Mouse (Mus musculus) ES-E14 (cell line): ENCODE measurements at regions not wholly inside any gene's neighbourhood (a gene's known extent, or its start where the extent isn't known, plus 50 kb on each side); places are given as distances from the start of the nearest gene placed in this dataset.
"Not testable (repeated sequence)": the region's sequence is repeated elsewhere in the genome, so short reads cannot be mapped to it uniquely, and the experiment has no call there.

Source experiments
- DNase-seq: peaks from one replicate; pipeline ENCODE4 v3.0.0-alpha.2; 2013; ENCODE audit warnings: low read depth, low spot score
- H3K27ac ChIP-seq: 2 replicates; pipeline ENCODE4 v1.5.1; 2012; ENCODE audit warnings: low read depth, mild to moderate bottlenecking, low read length, moderate library complexity, mixed read lengths; ENCODE audit not compliant: poor library complexity, insufficient read depth, severe bottlenecking
- H3K36me3 ChIP-seq: 2 replicates; pipeline ENCODE4 v1.6.1; 2012; ENCODE audit warnings: mild to moderate bottlenecking, low read length, moderate library complexity, mixed read lengths; ENCODE audit not compliant: control insufficient read depth, poor library complexity, insufficient read depth, severe bottlenecking
- H3K4me1 ChIP-seq, 2 experiments: fragments of 150-350 bp in 1 of 2; sonication (generic) in 1 of 2; 2 replicates each; pipeline ENCODE4 v1.6.1; 2012; ENCODE audit warnings: low read length in 2 of 2, mild to moderate bottlenecking in 1 of 2, mixed read lengths in 1 of 2; ENCODE audit not compliant: control insufficient read depth in 2 of 2, insufficient read depth in 2 of 2, poor library complexity in 1 of 2
- H3K4me3 ChIP-seq, 2 experiments: fragments of 150-350 bp in 1 of 2; sonication (generic) in 1 of 2; 2 replicates each; pipeline ENCODE4 v1.5.1; 2012; ENCODE audit warnings: low read length in 2 of 2, low read depth in 1 of 2, mild to moderate bottlenecking in 1 of 2, mixed read lengths in 1 of 2; ENCODE audit not compliant: insufficient read depth in 1 of 2, poor library complexity in 1 of 2, severe bottlenecking in 1 of 2
- H3K9ac ChIP-seq: 2 replicates; pipeline ENCODE4 v1.6.1; 2012; ENCODE audit warnings: low read depth, mild to moderate bottlenecking, low read length, mixed read lengths; ENCODE audit not compliant: poor library complexity, insufficient read depth, severe bottlenecking
- H3K9me3 ChIP-seq: fragments of 150-350 bp; sonication (generic); 2 replicates; pipeline ENCODE4 v1.6.1; 2012; ENCODE audit warnings: low read depth, mild to moderate bottlenecking, low read length; ENCODE audit not compliant: control insufficient read depth, insufficient read depth
- CHD2 ChIP-seq: IDR thresholded peaks from 2 replicates; pipeline ENCODE4 v1.6.1; 2014; ENCODE audit warnings: mild to moderate bottlenecking, low read depth, low read length, inconsistent platforms
- HCFC1 ChIP-seq: IDR thresholded peaks from 2 replicates; pipeline ENCODE4 v1.6.1; 2012; ENCODE audit warnings: low read length, inconsistent platforms, borderline replicate concordance; ENCODE audit not compliant: insufficient read depth
- MAFK ChIP-seq: IDR thresholded peaks from 2 replicates; pipeline ENCODE4 v1.6.1; 2014; ENCODE audit warnings: mild to moderate bottlenecking, low read depth, low read length, inconsistent platforms; ENCODE audit not compliant: insufficient read depth
- ZC3H11A ChIP-seq: IDR thresholded peaks from 2 replicates; pipeline ENCODE4 v1.6.1; 2012; ENCODE audit warnings: low read depth, mild to moderate bottlenecking, inconsistent platforms, low read length, borderline replicate concordance
- ZNF384 ChIP-seq: IDR thresholded peaks from 2 replicates; pipeline ENCODE4 v1.6.1; 2012; ENCODE audit warnings: low read depth, low read length, inconsistent platforms
- in situ Hi-C, 2 experiments: fragments of 600-800 bp; cut with MboI; formaldehyde crosslinking; loops; one replicate each; pipeline ENCODE4 v1.15.1; 2025; ENCODE audit warnings: low sequenced_read_pairs in 2 of 2, inconsistent platforms in 1 of 2; ENCODE audit not compliant: unreplicated experiment in 2 of 2

DNA sequence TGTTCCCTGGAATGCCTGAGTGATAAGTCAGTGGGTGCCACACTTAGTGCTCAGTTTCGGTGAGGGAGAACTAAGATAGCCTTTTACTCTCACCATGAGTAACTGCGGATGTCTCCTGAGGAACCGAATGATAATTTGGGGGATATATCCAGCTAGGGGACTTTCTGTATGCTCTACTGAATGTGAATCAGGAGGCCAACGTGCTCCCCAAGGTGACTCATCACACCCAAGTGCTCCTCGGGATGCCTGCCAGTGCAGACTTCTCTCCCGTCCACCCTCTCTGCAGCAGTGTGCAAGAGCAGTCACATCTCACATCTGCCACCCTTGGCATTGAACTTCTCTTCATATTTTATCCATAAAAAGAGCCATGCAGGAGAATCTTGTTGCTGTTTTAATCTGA, 94.9 kb upstream of the Dlg1 start:
- no peak for TF ChIP-seq ZNF384
- no peak for TF ChIP-seq ZC3H11A
- no peak for TF ChIP-seq MAFK
- TF ChIP-seq CHD2, result no peak
- no peak for TF ChIP-seq HCFC1
- H3K4me3 ChIP-seq, result no peak overlapping the region
- no peak overlapping the region for H3K27ac ChIP-seq
- no peaks in the 10 kb centered on the region for H3K9me3 ChIP-seq
- no peaks in the 10 kb centered on the region for H3K4me1 ChIP-seq
- H3K36me3 ChIP-seq, result no peaks in the 10 kb centered on the region
- DNase-seq, result no peak
- no peak overlapping the region for H3K9ac ChIP-seq
- in situ Hi-C loops, result no loop called here

- in situ Hi-C loops, result no loop called here
- Histone ChIP-seq H3K4me3 (no peak overlapping the region), H3K27ac (no peak overlapping the region), H3K4me1 (peaks cover 0 to 3% of the 10 kb centered on the region in 2 experiments; a peak in 1 of 4 replicates), H3K36me3 (no peaks in the 10 kb centered on the region), H3K9me3 (no peaks in the 10 kb centered on the region), H3K9ac (no peak overlapping the region)
- TF ChIP-seq ZNF384, result no peak
- no peak for TF ChIP-seq ZC3H11A
- TF ChIP-seq CHD2, result no peak
- TF ChIP-seq HCFC1, result no peak
- no peak for TF ChIP-seq MAFK
- no peak for DNase-seq
Measured at GRCm38 (mm10) chr16:31569871-31570270, 93.4 kb upstream of the Dlg1 start.

DNA sequence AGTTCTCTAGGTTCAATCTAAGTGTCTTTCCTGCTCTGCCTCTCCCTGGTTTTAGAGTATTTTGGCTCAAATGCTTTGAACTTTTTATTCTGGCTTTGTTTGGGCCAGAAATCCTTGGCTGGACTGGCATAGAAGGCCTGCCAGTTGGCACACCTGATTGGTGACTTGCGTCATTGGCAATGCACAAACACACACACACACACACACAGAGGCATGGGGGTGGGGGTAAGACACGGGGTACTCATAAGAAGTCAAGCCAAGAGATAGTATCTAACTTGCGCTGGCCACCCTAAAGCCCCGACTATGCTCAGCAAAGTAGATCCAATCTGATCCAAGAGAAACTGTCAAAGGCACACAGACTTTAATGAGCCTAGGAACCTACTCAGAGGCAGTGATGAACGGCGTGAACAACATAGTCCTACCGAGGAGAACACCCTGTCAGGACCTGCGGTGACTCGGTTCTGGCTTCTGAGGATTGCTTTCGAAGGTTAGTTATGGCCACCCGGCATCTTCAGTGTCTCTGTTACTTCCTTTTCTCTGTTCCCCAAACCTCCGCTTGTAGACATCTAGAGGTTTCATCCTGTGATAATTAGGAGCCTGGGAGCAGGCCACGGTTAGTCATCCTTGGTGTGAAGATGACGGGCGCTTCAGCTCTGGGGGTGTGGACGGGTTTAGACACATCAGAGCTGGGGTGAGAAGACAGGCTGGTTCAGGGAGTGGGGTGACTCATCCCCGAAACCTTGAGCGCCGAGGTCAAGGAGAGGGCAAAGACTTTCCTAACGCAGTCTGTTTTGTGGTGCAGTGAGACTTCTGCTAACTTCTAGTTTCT, 92.7 kb upstream of the Dlg1 start:
- in situ Hi-C loops, result no loop called here
- Histone ChIP-seq H3K27ac (no peak overlapping the region), H3K36me3 (no peaks in the 10 kb centered on the region), H3K9me3 (no peaks in the 10 kb centered on the region), H3K4me3 (no peak overlapping the region), H3K4me1 (peaks cover 1 to 3% of the 10 kb centered on the region in 2 experiments; a peak in 2 of 4 replicates), H3K9ac (no peak overlapping the region)
- TF ChIP-seq ZNF384 (no peak), ZC3H11A (no peak), CHD2 (no peak), HCFC1 (no peak), MAFK (no peak)
- DNase-seq, result no peak

DNA sequence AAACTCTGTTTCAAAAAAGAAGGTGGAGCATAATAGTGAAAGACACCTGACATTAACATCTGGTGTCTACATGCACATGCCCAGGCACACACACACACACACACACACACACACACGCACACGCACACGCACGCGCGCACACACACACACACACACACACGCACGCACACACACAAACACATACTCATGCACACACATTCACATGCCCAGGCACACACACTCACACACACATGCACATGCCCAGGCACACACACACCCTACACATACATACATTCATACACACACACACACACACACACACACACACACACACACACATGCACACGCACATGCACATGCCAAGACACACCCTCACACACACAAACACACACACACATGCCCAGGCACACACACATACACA, 89.4 kb upstream of the Dlg1 start:
- H3K4me1 ChIP-seq, H3K9me3 ChIP-seq, H3K36me3 ChIP-seq, H3K9ac ChIP-seq, DNase-seq, in situ Hi-C loops, H3K4me3 ChIP-seq, H3K27ac ChIP-seq: not testable (repeated sequence)

GRCm38 (mm10) chr16:31575646-31576045, 87.6 kb upstream of the Dlg1 start:
- H3K9me3 ChIP-seq, DNase-seq, H3K27ac ChIP-seq, in situ Hi-C loops, H3K9ac ChIP-seq, H3K4me3 ChIP-seq, H3K36me3 ChIP-seq, H3K4me1 ChIP-seq: not testable (repeated sequence)
